Mouse (Mus musculus): Measurements from ENCODE around the gene Rhoc. TPM values are rescaled to one million over a fixed set of nuclear protein-coding genes. Genes with fewer than 3 reads are reported as not detected.
"Not testable (repeated sequence)": the region's sequence is repeated elsewhere in the genome, so short reads cannot be mapped to it uniquely, and the experiment has no call there.

Gene Rhoc
- polyA plus RNA-seq, 1 experiment from 2014 or later: 40.1 TPM

- Histone ChIP-seq H3K27ac (ENCODE audit: low read depth, low read length) (no peak overlapping the region), H3K9ac (replicated peaks; ENCODE audit: low read depth, low read length) (no peak overlapping the region), H3K9me3 (ENCODE audit: control insufficient read depth, low read length) (no peaks in the 10 kb centered on the region), H3K4me2 (ENCODE audit: low read depth, low read length) (no peak overlapping the region), H3K4me3 (ENCODE audit: low read depth, low read length) (no peak overlapping the region), H3K27me3 (ENCODE audit: control insufficient read depth, insufficient read depth, low read length) (no peaks in the 10 kb centered on the region), H3K36me3 (ENCODE audit: control insufficient read depth, insufficient read depth, low read length) (no peaks in the 10 kb centered on the region; the same call in 1 of the 2 replicates), H3K4me1 (ENCODE audit: control insufficient read depth, insufficient read depth, low read length) (no peaks in the 10 kb centered on the region)
- ATAC-seq (ENCODE audit: low read depth): no peak
- 97% methylated on average over 11 of the region's 11 CpGs for WGBS
These were observed 12.5 kb downstream of the Rhoc start for GRCm38 (mm10) chr3:104800681-104801080.

- H3K27me3 ChIP-seq (ENCODE audit: control insufficient read depth, insufficient read depth, low read length): no peaks in the 10 kb centered on the region
- no peak for ATAC-seq (ENCODE audit: low read depth)
- no peak overlapping the region for H3K27ac ChIP-seq (ENCODE audit: low read depth, low read length)
- no peak overlapping the region for H3K4me3 ChIP-seq (ENCODE audit: low read depth, low read length)
- no peaks in the 10 kb centered on the region; the same call in 1 of the 2 replicates for H3K36me3 ChIP-seq (ENCODE audit: control insufficient read depth, insufficient read depth, low read length)
- 92% methylated on average over 6 of the region's 6 CpGs for WGBS
- no peaks in the 10 kb centered on the region for H3K9me3 ChIP-seq (ENCODE audit: control insufficient read depth, low read length)
- H3K9ac ChIP-seq (replicated peaks; ENCODE audit: low read depth, low read length): no peak overlapping the region
- H3K4me1 ChIP-seq (ENCODE audit: control insufficient read depth, insufficient read depth, low read length): no peaks in the 10 kb centered on the region
- H3K4me2 ChIP-seq (ENCODE audit: low read depth, low read length): no peak overlapping the region
These were observed 13.3 kb downstream of the Rhoc start for GRCm38 (mm10) chr3:104801481-104801880.

GRCm38 (mm10) chr3:104804312-104804711 is 16.1 kb downstream of the Rhoc start:
- H3K27ac ChIP-seq (ENCODE audit: low read depth, low read length): no peak overlapping the region
- no peaks in the 10 kb centered on the region for H3K9me3 ChIP-seq (ENCODE audit: control insufficient read depth, low read length)
- H3K4me2 ChIP-seq (ENCODE audit: low read depth, low read length): no peak overlapping the region
- H3K4me3 ChIP-seq (ENCODE audit: low read depth, low read length): no peak overlapping the region
- H3K27me3 ChIP-seq (ENCODE audit: control insufficient read depth, insufficient read depth, low read length): no peaks in the 10 kb centered on the region
- H3K4me1 ChIP-seq (ENCODE audit: control insufficient read depth, insufficient read depth, low read length): no peaks in the 10 kb centered on the region
- WGBS: 96% methylated on average over 10 of the region's 10 CpGs
- H3K36me3 ChIP-seq (ENCODE audit: control insufficient read depth, insufficient read depth, low read length): no peaks in the 10 kb centered on the region; the same call in 1 of the 2 replicates
- no peak for ATAC-seq (ENCODE audit: low read depth)
- H3K9ac ChIP-seq (replicated peaks; ENCODE audit: low read depth, low read length): no peak overlapping the region

GRCm38 (mm10) chr3:104805539-104805938 is 17.4 kb downstream of the Rhoc start:
- H3K27me3 ChIP-seq (ENCODE audit: control insufficient read depth, insufficient read depth, low read length): no peaks in the 10 kb centered on the region
- WGBS: 87% methylated on average over 9 of the region's 9 CpGs
- H3K4me1 ChIP-seq (ENCODE audit: control insufficient read depth, insufficient read depth, low read length): no peaks in the 10 kb centered on the region
- H3K27ac ChIP-seq (ENCODE audit: low read depth, low read length): no peak overlapping the region
- no peak for ATAC-seq (ENCODE audit: low read depth)
- H3K4me3 ChIP-seq (ENCODE audit: low read depth, low read length): no peak overlapping the region
- H3K9ac ChIP-seq (replicated peaks; ENCODE audit: low read depth, low read length): no peak overlapping the region
- no peaks in the 10 kb centered on the region for H3K9me3 ChIP-seq (ENCODE audit: control insufficient read depth, low read length)
- H3K4me2 ChIP-seq (ENCODE audit: low read depth, low read length): no peak overlapping the region
- H3K36me3 ChIP-seq (ENCODE audit: control insufficient read depth, insufficient read depth, low read length): no peaks in the 10 kb centered on the region; the same call in 1 of the 2 replicates

- H3K4me3 ChIP-seq (ENCODE audit: low read depth, low read length): no peak overlapping the region
- no peaks in the 10 kb centered on the region for H3K36me3 ChIP-seq (ENCODE audit: control insufficient read depth, insufficient read depth, low read length)
- no peak overlapping the region for H3K27ac ChIP-seq (ENCODE audit: low read depth, low read length)
- WGBS: 44% methylated on average over 3 of the region's 3 CpGs
- no peak overlapping the region for H3K9ac ChIP-seq (replicated peaks; ENCODE audit: low read depth, low read length)
- ATAC-seq (ENCODE audit: low read depth): no peak
- H3K9me3 ChIP-seq (ENCODE audit: control insufficient read depth, low read length): no peaks in the 10 kb centered on the region
- H3K27me3 ChIP-seq (ENCODE audit: control insufficient read depth, insufficient read depth, low read length): no peaks in the 10 kb centered on the region
- no peak overlapping the region for H3K4me2 ChIP-seq (ENCODE audit: low read depth, low read length)
- H3K4me1 ChIP-seq (ENCODE audit: control insufficient read depth, insufficient read depth, low read length): no peaks in the 10 kb centered on the region
These were observed 23.6 kb downstream of the Rhoc start for GRCm38 (mm10) chr3:104811752-104812151.

- Histone ChIP-seq H3K4me3 (ENCODE audit: low read depth, low read length) (no peak overlapping the region), H3K36me3 (ENCODE audit: control insufficient read depth, insufficient read depth, low read length) (no peaks in the 10 kb centered on the region), H3K9me3 (ENCODE audit: control insufficient read depth, low read length) (no peaks in the 10 kb centered on the region), H3K4me1 (ENCODE audit: control insufficient read depth, insufficient read depth, low read length) (no peaks in the 10 kb centered on the region), H3K27ac (ENCODE audit: low read depth, low read length) (no peak overlapping the region), H3K9ac (replicated peaks; ENCODE audit: low read depth, low read length) (no peak overlapping the region), H3K4me2 (ENCODE audit: low read depth, low read length) (no peak overlapping the region), H3K27me3 (ENCODE audit: control insufficient read depth, insufficient read depth, low read length) (no peaks in the 10 kb centered on the region)
- ATAC-seq (ENCODE audit: low read depth): no peak
- WGBS: 85% methylated on average over 4 of the region's 4 CpGs
These were observed 24.1 kb downstream of the Rhoc start for GRCm38 (mm10) chr3:104812254-104812653.

- H3K36me3 ChIP-seq (ENCODE audit: control insufficient read depth, insufficient read depth, low read length); H3K4me3 ChIP-seq (ENCODE audit: low read depth, low read length); H3K27me3 ChIP-seq (ENCODE audit: control insufficient read depth, insufficient read depth, low read length); H3K4me1 ChIP-seq (ENCODE audit: control insufficient read depth, insufficient read depth, low read length); H3K27ac ChIP-seq (ENCODE audit: low read depth, low read length); H3K9ac ChIP-seq (replicated peaks; ENCODE audit: low read depth, low read length); H3K4me2 ChIP-seq (ENCODE audit: low read depth, low read length); H3K9me3 ChIP-seq (ENCODE audit: control insufficient read depth, low read length); ATAC-seq (ENCODE audit: low read depth): not testable (repeated sequence)
- WGBS: 94% methylated on average over 7 of the region's 7 CpGs
These were observed 25.1 kb downstream of the Rhoc start for GRCm38 (mm10) chr3:104813227-104813626.

GRCm38 (mm10) chr3:104814746-104815145 is 26.6 kb downstream of the Rhoc start:
- 97% methylated on average over 1 of the region's 1 CpGs for WGBS

GRCm38 (mm10) chr3:104815346-104815745 is 27.2 kb downstream of the Rhoc start:
- no peaks in the 10 kb centered on the region for H3K27me3 ChIP-seq (ENCODE audit: control insufficient read depth, insufficient read depth, low read length)
- H3K4me3 ChIP-seq (ENCODE audit: low read depth, low read length): no peak overlapping the region
- H3K36me3 ChIP-seq (ENCODE audit: control insufficient read depth, insufficient read depth, low read length): no peaks in the 10 kb centered on the region
- H3K4me1 ChIP-seq (ENCODE audit: control insufficient read depth, insufficient read depth, low read length): peaks cover 5% of the 10 kb centered on the region; the same call in 1 of the 2 replicates
- H3K9me3 ChIP-seq (ENCODE audit: control insufficient read depth, low read length): no peaks in the 10 kb centered on the region
- no peak overlapping the region for H3K9ac ChIP-seq (replicated peaks; ENCODE audit: low read depth, low read length)
- no peak overlapping the region for H3K4me2 ChIP-seq (ENCODE audit: low read depth, low read length)
- H3K27ac ChIP-seq (ENCODE audit: low read depth, low read length): no peak overlapping the region
- WGBS: 74% methylated on average over 2 of the region's 2 CpGs
- ATAC-seq (ENCODE audit: low read depth): no peak

More at GRCm38 (mm10) chr3:104814746-104815145, 26.6 kb downstream of the Rhoc start:
- Histone ChIP-seq H3K27ac (ENCODE audit: low read depth, low read length) (no peak overlapping the region), H3K9ac (replicated peaks; ENCODE audit: low read depth, low read length) (no peak overlapping the region), H3K36me3 (ENCODE audit: control insufficient read depth, insufficient read depth, low read length) (no peaks in the 10 kb centered on the region), H3K4me1 (ENCODE audit: control insufficient read depth, insufficient read depth, low read length) (peaks cover 5% of the 10 kb centered on the region; the same call in 1 of the 2 replicates), H3K9me3 (ENCODE audit: control insufficient read depth, low read length) (no peaks in the 10 kb centered on the region), H3K27me3 (ENCODE audit: control insufficient read depth, insufficient read depth, low read length) (no peaks in the 10 kb centered on the region), H3K4me3 (ENCODE audit: low read depth, low read length) (no peak overlapping the region), H3K4me2 (ENCODE audit: low read depth, low read length) (no peak overlapping the region)
- ATAC-seq (ENCODE audit: low read depth): no peak

Data from neural tube, embryonic 14.5 days (tissue).